Mouse (Mus musculus) kidney, embryonic 15.5 days (tissue): ENCODE measurements at regions not wholly inside any gene's neighbourhood (a gene's known extent, or its start where the extent isn't known, plus 50 kb on each side); places are given as distances from the start of the nearest gene placed in this dataset.

Experiments
- ATAC-seq: fragments of 200-750 bp; cut with Nextera tagmentation; replicated peaks from 2 replicates; pipeline ENCODE4 v1.8.0; 2017; ENCODE audit warnings: moderate TSS enrichment; ENCODE audit not compliant: low FRiP score
- H3K27ac ChIP-seq: fragments of 300-500 bp; sonication (generic); 2 replicates; pipeline ENCODE4 v1.5.1; 2015; ENCODE audit warnings: mild to moderate bottlenecking, inconsistent platforms
- H3K27me3 ChIP-seq: fragments of 300-500 bp; sonication (generic); 2 replicates; pipeline ENCODE4 v1.6.1; 2015; ENCODE audit warnings: inconsistent platforms
- H3K36me3 ChIP-seq: fragments of 300-500 bp; sonication (generic); 2 replicates; pipeline ENCODE4 v1.6.1; 2015; ENCODE audit warnings: inconsistent platforms
- H3K4me1 ChIP-seq: fragments of 300-500 bp; sonication (generic); 2 replicates; pipeline ENCODE4 v1.6.1; 2015; ENCODE audit warnings: inconsistent platforms
- H3K4me2 ChIP-seq: fragments of 300-500 bp; sonication (generic); 2 replicates; pipeline ENCODE4 v1.6.1; 2015; ENCODE audit warnings: moderate library complexity, mild to moderate bottlenecking, inconsistent platforms
- H3K4me3 ChIP-seq: fragments of 300-500 bp; sonication (generic); replicated peaks from 2 replicates; pipeline ENCODE4 v1.5.1; 2015; ENCODE audit warnings: mild to moderate bottlenecking, inconsistent platforms
- H3K9ac ChIP-seq: fragments of 300-500 bp; sonication (generic); 2 replicates; pipeline ENCODE4 v1.6.1; 2015; ENCODE audit warnings: mild to moderate bottlenecking, inconsistent platforms
- H3K9me3 ChIP-seq: fragments of 300-500 bp; sonication (generic); replicated peaks from 2 replicates; pipeline ENCODE4 v1.6.1; 2016; ENCODE audit warnings: inconsistent platforms
- WGBS: fragments of 180-500 bp; shearing (Covaris S2); methylation state at CpG from one replicate; pipeline ENCODE4 v1.1.7; 2015; ENCODE audit warnings: mixed read lengths; 5-methylcytosine and 5-hydroxymethylcytosine counted together

DNA sequence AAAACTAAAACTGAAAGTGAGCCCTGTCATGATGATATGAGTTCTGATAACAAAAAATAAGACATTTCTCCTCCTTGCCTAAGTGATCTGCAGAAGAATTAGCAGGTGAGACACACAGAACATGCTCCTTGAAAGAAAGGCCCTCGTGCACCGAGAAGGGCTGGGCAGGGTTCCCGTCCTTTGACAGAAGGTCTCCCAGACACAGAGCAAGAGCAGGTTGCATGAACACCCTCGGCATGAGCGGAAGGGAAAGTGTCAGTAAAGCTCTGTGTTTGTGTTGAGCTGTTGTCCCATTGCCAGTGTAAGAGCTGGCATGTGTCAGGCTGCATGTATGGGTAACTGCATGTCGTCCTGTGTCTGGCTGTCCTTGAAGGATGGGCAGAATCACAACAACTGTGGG is 144.6 kb upstream of the Sash1 start:
- Histone ChIP-seq H3K4me2 (no peak overlapping the region), H3K36me3 (no peaks in the 10 kb centered on the region), H3K4me3 (no peak overlapping the region), H3K27me3 (no peaks in the 10 kb centered on the region), H3K4me1 (no peaks in the 10 kb centered on the region), H3K27ac (no peak overlapping the region), H3K9ac (no peak overlapping the region), H3K9me3 (no peaks in the 10 kb centered on the region)
- WGBS = 90% methylated on average over 6 of the region's 6 CpGs
- no peak for ATAC-seq

DNA sequence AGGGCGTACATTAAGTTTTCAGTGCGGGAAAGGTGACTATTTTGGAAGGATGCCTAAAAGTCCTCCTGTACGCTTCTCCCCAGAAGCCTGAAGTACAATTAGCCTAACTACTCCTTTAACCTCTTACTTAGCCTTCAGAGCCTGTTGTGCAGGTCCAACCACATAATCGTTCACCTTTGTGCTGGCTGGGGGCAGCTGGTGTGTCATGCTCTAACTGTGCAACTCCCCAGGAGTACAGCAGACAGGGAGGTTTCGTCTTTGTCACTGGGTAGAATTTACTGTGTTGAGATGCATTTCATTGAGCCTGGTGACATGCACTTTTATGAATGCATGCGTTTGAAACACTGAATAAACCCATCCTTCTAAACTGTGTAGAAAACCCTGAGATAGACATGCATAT is 143.6 kb upstream of the Sash1 start:
- H3K9me3 ChIP-seq = no peaks in the 10 kb centered on the region
- WGBS = 55% methylated on average over 6 of the region's 6 CpGs
- H3K4me2 ChIP-seq = no peak overlapping the region
- no peak overlapping the region for H3K4me3 ChIP-seq
- H3K36me3 ChIP-seq = no peaks in the 10 kb centered on the region
- no peaks in the 10 kb centered on the region for H3K4me1 ChIP-seq
- no peak for ATAC-seq
- no peak overlapping the region for H3K9ac ChIP-seq
- no peak overlapping the region for H3K27ac ChIP-seq
- no peaks in the 10 kb centered on the region for H3K27me3 ChIP-seq

- no peaks in the 10 kb centered on the region for H3K36me3 ChIP-seq
- H3K4me3 ChIP-seq = no peak overlapping the region
- H3K4me2 ChIP-seq = no peak overlapping the region
- H3K9ac ChIP-seq = no peak overlapping the region
- H3K27ac ChIP-seq = no peak overlapping the region
- ATAC-seq = no peak
- H3K9me3 ChIP-seq = no peaks in the 10 kb centered on the region
- no peaks in the 10 kb centered on the region for H3K27me3 ChIP-seq
- 85% methylated on average over 12 of the region's 12 CpGs for WGBS
- no peaks in the 10 kb centered on the region for H3K4me1 ChIP-seq
Measured at GRCm38 (mm10) chr10:9027070-9027807, 141.4 kb upstream of the Sash1 start.

- H3K4me2 ChIP-seq = no peak overlapping the region
- H3K4me3 ChIP-seq = no peak overlapping the region
- no peaks in the 10 kb centered on the region for H3K27me3 ChIP-seq
- H3K36me3 ChIP-seq = no peaks in the 10 kb centered on the region
- H3K27ac ChIP-seq = no peak overlapping the region
- 79% methylated on average over 11 of the region's 11 CpGs for WGBS
- H3K9ac ChIP-seq = no peak overlapping the region
- ATAC-seq = no peak
- no peaks in the 10 kb centered on the region for H3K9me3 ChIP-seq
- no peaks in the 10 kb centered on the region for H3K4me1 ChIP-seq
Measured at GRCm38 (mm10) chr10:9014810-9015505, 129.1 kb upstream of the Sash1 start.

GRCm38 (mm10) chr10:9013549-9013925 is 127.7 kb upstream of the Sash1 start:
- no peak for ATAC-seq
- no peaks in the 10 kb centered on the region for H3K9me3 ChIP-seq
- H3K36me3 ChIP-seq = no peaks in the 10 kb centered on the region
- H3K27me3 ChIP-seq = no peaks in the 10 kb centered on the region
- no peak overlapping the region for H3K4me3 ChIP-seq
- WGBS = 77% methylated on average over 3 of the region's 3 CpGs
- no peaks in the 10 kb centered on the region for H3K4me1 ChIP-seq
- no peak overlapping the region for H3K27ac ChIP-seq
- no peak overlapping the region for H3K9ac ChIP-seq
- H3K4me2 ChIP-seq = no peak overlapping the region

DNA sequence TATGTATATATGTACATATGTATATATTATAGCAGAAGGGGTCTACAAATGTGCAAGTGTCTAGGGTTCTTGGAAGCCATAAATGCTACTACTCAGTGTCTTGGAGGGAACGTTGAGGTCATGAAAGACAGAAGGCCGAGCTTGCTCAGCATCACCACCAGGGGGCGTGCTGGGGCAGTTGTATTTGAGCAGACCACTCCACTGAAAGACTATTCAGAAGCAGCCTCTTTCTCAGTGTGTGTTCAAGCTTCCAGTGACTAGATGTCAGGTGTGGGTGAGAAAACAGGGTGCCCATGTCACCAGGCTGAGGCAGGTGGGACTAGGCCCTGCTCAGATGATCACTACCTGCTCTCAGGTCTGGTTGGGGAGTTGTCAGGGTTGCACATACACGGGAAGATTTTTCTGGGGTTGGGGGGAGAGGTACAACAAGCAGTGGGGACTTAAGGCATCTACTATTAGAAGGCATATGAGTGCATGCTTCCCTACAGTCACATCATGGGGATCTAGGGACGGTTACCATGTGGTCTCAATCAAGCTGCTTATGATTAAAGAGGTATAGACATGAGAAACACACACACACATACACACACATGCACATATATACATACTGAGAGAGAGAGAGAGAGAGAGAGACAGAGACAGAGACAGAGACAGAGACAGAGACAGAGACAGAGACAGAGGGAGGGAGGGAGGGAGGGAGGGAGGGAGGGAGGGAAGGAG is 127.1 kb upstream of the Sash1 start:
- Histone ChIP-seq H3K4me2 (no peak overlapping the region), H3K9me3 (no peaks in the 10 kb centered on the region), H3K9ac (no peak overlapping the region), H3K36me3 (no peaks in the 10 kb centered on the region), H3K27me3 (no peaks in the 10 kb centered on the region), H3K27ac (no peak overlapping the region), H3K4me3 (no peak overlapping the region), H3K4me1 (no peaks in the 10 kb centered on the region)
- peak; percentile 40; the same call in 1 of the 2 replicates for ATAC-seq
- 41% methylated on average over 5 of the region's 5 CpGs for WGBS

DNA sequence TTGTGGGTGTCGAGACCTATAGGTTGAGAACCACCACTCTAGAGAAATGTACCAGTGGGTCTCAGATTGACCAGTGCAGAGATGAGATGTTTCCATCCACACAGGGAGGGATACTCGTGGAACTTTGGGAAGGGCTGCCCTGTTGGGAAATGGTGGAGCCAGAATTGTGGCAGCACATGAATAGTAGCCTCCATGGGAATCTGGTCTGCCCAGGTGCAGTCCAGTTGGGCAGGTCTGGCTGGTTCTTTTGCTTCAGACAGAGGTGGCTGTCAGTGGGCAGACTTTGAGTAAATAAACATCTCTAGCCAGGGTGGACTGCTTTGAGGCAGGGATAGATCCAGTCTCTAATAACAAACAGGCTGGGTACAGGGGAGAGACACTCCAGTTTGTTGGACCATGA is 126.0 kb upstream of the Sash1 start:
- no peak overlapping the region for H3K27ac ChIP-seq
- H3K27me3 ChIP-seq = no peaks in the 10 kb centered on the region
- H3K4me1 ChIP-seq = no peaks in the 10 kb centered on the region
- no peaks in the 10 kb centered on the region for H3K36me3 ChIP-seq
- WGBS = 74% methylated on average over 2 of the region's 2 CpGs
- no peak for ATAC-seq
- no peaks in the 10 kb centered on the region for H3K9me3 ChIP-seq
- H3K9ac ChIP-seq = no peak overlapping the region
- H3K4me2 ChIP-seq = no peak overlapping the region
- H3K4me3 ChIP-seq = no peak overlapping the region

GRCm38 (mm10) chr10:9010191-9010590 is 124.3 kb upstream of the Sash1 start:
- WGBS = 81% methylated on average over 13 of the region's 13 CpGs
- no peak for ATAC-seq
- no peaks in the 10 kb centered on the region for H3K9me3 ChIP-seq

GRCm38 (mm10) chr10:9005140-9005909 is 119.5 kb upstream of the Sash1 start:
- WGBS = 55% methylated on average over 10 of the region's 10 CpGs
- Histone ChIP-seq H3K27ac (no peak overlapping the region), H3K9me3 (no peaks in the 10 kb centered on the region), H3K36me3 (no peaks in the 10 kb centered on the region), H3K4me1 (peaks cover 7% of the 10 kb centered on the region), H3K9ac (no peak overlapping the region), H3K27me3 (no peaks in the 10 kb centered on the region), H3K4me2 (0 out of 2 replicates have a peak overlapping the region, but pooled peaks have one; percentile 4), H3K4me3 (no peak overlapping the region)
- ATAC-seq = peak; percentile 90

More at GRCm38 (mm10) chr10:9010191-9010590, 124.3 kb upstream of the Sash1 start:
- H3K4me1 ChIP-seq = peaks cover 5% of the 10 kb centered on the region
- H3K27ac ChIP-seq = no peak overlapping the region
- no peak overlapping the region for H3K9ac ChIP-seq
- no peaks in the 10 kb centered on the region for H3K27me3 ChIP-seq
- no peak overlapping the region for H3K4me2 ChIP-seq
- H3K36me3 ChIP-seq = no peaks in the 10 kb centered on the region
- H3K4me3 ChIP-seq = no peak overlapping the region

- Histone ChIP-seq H3K36me3 (no peaks in the 10 kb centered on the region), H3K9me3 (no peaks in the 10 kb centered on the region), H3K4me3 (no peak overlapping the region), H3K27ac (no peak overlapping the region), H3K9ac (no peak overlapping the region), H3K27me3 (no peaks in the 10 kb centered on the region), H3K4me2 (no peak overlapping the region), H3K4me1 (peaks cover 11% of the 10 kb centered on the region)
- 53% methylated on average over 5 of the region's 5 CpGs for WGBS
- no peak for ATAC-seq
Measured at GRCm38 (mm10) chr10:9002261-9002660, 116.4 kb upstream of the Sash1 start.

GRCm38 (mm10) chr10:8998758-8999398 is 113.0 kb upstream of the Sash1 start:
- no peak overlapping the region for H3K4me3 ChIP-seq
- H3K9me3 ChIP-seq = no peaks in the 10 kb centered on the region
- H3K27me3 ChIP-seq = no peaks in the 10 kb centered on the region
- 34% methylated on average over 5 of the region's 5 CpGs for WGBS
- H3K9ac ChIP-seq = no peak overlapping the region
- H3K4me1 ChIP-seq = 0 out of 2 replicates have a peak, but pooled peaks cover 4% of the 10 kb centered on the region
- H3K36me3 ChIP-seq = no peaks in the 10 kb centered on the region
- no peak overlapping the region for H3K4me2 ChIP-seq
- ATAC-seq = 0 out of 2 replicates have a peak, but pooled peaks have one; percentile 46
- peak overlapping the region; percentile 7; the same call in 1 of the 2 replicates for H3K27ac ChIP-seq
